Mouse (Mus musculus) ovary, postnatal 14 days (tissue): Measurements from ENCODE around the gene Samd4b.

Experiments used
- DNase-seq: peaks from one replicate; pipeline ENCODE4 v3.0.0; 2022; ENCODE audit warnings: low spot score

The Samd4b gene

DNA sequence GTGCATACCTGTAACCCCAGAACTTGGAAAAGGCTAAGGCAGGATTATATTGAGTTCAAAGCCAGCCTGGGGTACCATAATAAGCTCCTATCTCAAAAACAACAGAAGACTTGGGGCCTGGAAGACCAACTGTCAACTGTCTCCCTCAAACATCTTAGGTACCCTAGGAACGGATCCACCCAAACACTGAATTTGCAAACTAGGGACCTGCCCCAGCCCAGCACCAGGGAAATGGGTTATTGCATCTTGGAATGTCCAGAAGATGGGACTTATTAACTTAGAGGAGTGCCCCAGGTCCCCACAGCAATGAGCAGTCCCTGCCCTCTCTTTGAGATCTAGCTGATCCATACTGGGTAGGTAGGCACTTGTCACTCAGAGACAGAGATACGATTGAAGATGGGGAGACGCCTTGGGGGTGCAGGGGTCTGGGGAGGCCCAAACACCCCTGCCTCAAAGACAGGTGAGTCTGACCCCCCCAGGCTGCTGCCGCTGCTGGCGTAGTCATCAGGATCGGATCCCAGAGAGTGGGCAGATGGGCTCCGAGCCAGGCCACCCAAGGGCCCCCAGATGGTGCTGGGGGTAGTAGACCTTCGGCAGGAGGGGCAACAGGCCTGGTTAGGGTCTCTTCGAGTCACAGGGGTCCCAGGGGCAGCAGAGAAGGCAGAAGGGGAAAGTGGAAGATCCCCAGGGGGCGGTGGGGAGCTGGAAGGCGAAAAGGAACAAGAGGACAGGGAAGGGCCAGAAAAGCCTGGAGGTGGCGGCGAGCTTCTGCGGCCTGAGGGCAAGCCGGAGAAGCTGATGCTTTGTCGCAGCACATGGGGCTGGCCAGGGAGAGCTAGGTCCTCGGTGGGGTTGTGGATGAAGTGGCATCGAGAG, 220.5 kb downstream of the Samd4b start:
- no peak for DNase-seq

DNA sequence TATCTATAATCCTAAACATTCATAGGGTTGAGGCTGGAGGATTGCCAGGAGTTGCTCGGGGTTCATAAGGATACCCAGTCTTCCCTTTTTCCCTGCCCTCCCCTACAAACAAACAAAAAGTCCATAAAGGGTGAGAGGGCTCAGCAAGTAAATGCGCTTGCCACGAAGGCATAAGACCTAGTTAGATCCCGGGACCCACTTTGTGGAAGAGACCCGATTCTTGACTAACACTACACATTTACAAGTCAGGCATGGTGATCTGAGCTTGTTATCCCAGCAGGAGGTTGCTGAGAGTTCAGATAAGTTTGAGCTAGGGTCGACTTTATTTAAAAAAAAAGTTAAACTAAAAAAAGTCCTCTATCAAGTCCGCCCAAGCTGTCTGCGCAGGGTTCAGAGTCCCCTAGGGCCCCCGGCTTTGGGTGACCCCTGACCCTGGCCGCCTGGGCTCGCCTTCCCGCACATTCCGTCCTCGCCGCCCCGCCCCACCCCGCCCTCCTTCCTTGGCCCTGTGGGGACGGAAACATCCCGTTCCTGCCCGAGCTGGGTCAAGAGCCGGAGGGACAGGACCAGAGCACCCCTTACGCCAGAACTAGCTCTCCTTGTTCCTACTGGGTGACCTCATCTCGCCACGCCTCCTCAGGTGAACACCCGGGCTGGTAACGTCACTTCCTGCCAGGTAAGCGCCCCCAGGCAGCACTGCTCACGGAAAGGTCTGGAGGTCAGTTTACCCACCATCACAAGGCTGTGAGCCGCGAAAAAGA, 221.8 kb downstream of the Samd4b start:
- peak; percentile 55 for DNase-seq

DNA sequence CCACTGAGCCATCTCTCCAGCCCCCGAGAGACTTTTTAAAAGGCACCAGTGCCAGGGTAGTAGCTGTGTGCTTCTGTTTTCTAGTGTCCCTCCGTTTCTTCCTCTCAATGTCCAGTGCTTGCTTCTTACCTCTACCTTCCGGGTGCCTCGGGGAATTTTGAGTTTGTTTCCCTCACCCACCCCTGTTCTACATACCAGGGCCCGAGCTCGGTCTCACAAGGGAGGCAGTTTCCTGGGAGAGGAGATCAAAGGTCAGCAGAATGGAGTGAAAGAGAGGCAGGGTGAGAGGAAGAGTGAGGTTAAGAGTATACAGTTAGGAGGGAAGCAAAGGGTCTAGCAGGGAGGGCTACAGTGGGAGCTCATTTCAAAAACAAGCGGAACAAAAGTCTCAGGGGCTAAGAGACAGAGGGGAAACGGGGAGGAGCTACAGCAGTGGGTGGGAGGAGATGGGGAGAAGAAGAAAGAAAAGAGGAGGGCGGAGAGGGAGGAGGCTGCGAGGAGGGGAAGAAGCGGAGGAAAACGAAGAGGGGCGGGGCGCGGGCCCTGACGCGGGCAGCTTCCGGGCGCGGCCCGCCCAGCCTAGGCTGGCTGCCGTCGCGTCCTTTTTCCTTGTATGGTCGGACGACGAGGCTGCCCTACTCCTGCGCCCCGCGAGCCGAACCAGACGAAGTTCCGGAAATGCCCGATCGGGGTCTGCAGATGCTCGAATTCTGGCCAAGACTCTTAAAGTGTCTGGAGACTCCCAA, 222.6 kb downstream of the Samd4b start:
- DNase-seq: peak; percentile 77

DNA sequence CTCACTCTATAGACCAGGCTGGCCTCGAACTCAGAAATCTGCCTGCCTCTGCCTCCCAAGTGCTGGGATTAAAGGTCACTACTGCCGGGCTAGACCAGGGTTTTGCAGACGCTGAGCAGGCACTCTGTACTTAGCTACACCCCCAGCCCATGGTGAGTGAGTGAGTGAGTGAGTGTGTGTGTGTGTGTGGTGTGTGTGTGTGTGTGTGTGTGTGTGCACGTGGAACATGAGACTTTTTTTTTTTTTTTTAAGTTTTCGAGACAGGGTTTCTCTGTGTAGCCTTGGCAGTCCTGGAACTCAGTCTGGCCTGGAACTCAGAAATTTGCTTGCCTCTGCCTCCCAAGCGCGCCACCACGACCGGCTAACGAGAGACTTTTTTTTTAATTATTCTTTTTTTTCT, 223.3 kb downstream of the Samd4b start:
- DNase-seq: no peak

DNA sequence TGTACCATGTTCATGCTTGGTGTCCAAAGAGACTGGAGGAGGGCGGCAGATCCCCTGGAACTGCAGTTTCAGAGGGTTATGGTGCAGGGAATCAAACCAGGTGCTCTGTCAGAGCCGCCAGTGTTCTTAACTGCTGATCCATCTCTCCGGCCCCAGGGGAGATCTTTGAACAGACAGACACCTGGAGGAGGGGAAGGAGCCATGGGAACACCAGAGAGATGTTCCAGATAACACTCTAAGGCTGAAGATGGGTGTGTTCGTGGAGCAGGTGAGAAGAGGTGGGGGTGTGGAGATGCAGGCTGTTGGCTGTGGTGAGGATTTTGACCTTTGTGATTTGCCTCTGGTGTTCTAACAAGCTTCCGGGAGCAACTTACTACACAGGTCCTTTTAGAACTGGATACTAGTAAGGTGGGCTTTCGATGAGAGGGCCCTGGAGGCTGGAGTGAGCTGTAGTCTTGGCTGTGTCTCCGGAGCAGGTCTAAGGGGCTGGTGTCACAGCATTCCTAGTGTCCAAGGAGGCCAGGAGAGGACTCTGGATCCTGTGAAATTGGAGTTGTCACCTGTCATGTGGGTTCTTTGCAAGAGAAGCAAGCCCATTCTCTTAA, 224.0 kb downstream of the Samd4b start:
- DNase-seq: no peak

DNA sequence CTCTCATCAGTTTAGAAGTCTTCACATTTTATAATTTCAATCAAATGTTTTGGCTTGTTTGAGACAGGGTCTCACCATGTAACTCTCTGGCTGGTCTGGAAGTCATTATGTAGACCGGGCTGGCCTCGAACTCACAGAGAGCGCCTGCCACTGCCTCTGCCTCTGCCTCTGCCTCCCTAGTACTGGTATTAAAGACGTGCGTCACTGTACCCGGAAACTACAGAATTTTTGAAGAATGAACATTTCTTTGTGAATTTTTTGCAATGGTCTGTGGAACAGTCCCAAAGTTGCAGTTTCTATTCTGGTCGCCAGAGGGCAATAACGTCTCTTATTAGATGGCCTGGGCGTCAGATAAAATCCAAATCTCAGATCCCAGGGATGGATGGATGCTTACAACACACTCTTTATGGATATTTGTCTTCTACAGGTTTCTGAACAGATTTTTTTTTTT, 224.8 kb downstream of the Samd4b start:
- peak; percentile 78 for DNase-seq

DNA sequence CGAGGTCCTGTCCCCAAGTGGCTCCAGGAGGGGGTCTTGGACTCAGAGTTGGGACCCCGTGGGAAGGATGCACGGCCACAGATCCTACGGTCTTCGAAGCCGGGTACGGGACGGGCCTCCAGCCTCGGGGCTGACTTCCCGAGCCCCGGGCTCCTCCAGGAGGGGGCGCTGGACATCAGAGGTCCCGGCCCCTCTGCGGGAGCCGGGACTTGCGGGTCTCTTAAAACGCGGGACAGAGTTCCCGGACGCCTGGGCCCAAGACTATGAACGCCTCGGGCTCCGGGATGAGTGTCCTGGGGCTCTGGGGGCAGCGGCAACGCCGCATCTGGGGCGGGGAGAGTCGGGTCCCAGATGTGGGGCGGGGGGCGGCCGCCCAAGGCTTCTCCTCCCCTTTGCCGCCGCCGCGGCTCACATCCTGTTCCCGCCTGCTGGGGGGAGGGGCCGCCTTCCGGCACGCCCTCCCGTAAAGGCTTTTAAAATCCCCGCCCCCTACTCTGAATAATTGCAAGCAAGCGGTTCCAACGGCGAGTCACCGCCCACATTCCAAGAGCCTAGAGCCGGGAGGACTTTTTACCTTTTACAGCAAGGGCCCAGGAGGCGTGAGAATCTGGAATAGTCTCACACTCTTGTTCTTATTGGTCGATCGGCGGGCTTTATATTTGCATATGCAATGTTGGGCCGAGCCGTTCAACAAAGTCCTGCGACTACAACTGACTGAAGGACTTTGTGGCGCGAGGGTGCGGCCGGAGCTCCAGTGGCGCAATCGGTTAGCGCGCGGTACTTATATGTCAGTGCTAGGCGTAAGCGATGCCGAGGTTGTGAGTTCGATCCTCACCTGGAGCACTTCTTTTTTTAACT, 225.5 kb downstream of the Samd4b start, which contains the start of gene Plekhg2:
Gene Plekhg2 (minus strand): TSS at position 349 of the 858 bp plus-strand sequence.
- DNase-seq: peak; percentile 99

DNA sequence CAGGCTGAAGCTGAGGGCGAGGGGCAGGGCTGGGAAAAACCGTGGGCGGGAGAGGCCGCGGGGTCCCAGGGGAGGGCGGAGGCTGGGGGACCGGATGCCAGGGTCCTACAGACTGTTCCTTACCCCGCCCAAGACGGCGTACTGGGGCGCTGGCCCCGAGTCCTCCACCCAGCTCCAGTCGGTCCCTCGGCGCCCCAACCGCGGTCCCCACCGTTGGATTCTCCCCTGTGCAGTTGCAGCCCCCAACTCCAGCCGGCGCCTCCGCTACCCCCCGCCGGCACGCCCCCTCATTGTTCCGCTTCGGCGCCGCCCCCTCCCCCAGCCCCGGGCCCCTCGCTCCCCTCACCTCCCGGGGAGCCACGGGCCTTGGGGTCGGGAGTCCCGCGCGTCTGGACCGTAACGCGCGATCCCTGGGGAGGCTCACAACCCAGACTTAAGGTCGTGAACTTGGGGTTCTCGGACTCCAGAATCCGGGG, 226.4 kb downstream of the Samd4b start:
- peak; percentile 51 for DNase-seq

DNA sequence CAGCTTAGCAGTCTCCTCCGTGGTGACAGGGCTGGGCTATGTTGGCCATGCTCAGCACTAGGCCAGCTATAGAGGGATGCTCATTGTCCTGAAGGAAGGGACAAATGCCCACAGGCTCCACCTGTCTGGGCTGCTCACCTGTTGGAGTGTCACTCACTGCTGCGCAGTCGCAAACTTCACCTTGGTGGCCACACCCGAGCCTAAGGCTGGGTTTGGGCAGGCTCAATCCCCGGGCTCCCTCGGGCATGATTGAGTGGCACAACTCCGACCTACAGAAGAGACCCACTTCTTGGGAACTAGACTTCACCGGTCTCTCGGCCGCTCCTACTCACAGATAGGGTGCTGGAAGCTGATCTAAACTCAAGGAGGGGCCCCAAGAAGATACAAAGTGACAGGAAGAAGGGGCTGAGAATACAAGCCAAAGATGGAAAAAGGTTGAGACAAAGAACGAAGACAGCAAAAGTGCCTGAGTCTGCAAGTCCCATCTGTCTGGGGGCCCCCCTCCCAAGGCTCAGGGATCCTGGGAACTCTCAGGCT, 226.9 kb downstream of the Samd4b start:
- no peak for DNase-seq

DNA sequence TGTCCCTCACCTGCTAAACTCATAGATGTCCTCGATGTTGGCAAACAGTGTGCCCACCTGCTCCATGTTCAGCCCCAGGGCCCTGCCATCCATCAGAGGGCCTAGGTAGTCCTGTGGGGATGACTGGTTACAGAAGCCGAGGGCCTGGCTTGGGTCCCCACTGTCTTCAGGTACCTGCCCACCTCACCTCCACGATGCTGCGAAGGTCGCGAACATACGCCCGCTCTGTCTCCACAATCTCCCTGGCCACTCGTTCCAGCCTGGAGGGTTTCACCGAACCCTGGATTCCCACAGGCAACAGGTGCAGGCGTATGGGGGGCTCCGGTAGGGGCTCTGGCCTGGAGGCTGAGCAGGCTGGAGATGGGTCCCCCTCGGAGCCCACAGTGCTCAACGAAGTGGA, 227.9 kb downstream of the Samd4b start:
- no peak for DNase-seq

DNA sequence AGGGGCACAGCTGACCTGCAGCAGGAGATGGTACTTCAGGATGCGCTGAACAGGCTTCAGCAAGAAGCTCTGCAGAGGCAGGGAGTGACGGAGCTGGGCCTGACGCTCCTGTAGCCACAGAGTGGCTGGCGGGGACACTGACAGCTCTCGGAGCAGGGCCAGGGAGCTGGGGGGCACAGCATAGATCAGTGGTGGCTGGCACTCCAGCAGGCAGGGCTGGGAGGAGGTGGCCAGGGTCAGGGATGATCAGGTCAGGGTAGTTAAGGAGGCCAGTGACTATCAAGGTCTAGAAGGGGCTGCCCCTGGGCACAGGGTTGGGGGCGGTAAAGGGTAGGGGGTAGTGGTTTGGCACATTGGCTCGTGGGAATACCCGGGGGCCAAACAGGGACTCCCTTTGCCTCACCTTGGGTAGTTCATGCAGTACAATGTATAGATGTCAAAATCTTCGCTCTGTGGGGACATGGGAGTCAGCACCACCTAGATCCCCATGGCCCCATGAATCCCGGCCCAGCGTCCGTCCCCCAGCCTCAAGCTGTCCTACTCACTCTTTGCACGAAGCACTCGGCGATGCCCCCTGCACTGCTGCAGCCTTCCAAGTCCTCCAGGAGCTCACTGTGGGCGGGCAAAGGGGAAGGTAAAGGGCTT, 229.5 kb downstream of the Samd4b start:
- DNase-seq: no peak

DNA sequence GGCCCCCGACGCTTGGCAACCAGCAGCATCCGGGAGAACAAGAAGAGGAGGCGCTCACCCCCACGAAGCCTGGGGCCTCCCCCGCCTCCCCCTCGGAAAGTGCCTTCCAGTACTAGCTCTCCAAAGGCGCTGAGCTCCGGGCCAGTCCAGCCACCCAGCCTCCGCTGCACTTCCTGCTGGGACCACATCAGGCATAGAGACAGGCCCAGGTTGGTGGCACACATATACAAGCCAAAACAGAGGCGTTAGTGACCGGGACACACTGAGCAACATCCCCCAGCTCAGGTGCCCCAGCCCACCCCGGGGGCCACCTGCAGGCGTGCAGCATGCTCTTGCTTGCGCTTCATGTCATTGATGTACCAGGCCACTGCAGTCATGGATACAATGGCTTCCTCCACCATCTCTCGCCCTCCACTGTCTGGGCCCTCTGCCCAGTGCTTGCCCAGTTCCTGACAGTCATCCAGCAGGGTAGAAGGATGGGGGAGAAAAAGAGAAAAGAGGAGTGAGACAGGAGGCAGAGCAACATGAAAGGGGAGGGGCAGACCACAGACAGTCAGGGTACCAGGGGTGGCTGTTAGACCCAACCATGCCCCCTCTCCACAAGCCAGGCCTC, 230.2 kb downstream of the Samd4b start:
- DNase-seq: no peak

DNA sequence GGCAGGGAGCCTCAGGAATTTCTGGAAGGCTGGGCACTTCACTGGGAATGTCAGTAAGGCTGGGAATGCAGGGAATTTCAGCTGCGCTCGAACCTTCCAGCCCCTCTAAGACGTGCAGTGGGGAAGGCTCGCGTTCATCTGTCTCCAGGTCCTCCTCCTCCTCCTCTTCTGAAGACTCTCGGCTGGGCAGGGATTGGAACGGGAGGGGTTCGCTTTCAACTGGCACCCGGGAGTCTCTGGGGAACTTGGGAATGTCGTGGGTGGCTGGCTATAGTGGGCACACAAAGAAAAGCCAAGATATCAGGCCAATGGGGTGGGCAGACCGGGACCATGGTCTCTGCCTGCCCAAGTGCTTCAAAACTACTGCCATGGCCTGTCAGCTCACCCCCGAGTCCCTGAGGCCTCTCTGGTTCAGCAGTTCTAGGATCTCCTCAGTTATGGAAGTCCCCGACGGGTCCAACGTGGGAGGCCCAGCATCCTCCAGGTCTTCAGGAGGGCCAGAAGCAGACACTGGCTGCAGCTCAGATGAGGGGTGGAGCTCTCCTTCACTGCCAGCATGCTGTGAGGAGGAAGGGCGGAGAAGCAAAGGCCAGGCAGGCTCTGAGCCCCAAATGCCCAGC, 235.4 kb downstream of the Samd4b start:
- DNase-seq: no peak

DNA sequence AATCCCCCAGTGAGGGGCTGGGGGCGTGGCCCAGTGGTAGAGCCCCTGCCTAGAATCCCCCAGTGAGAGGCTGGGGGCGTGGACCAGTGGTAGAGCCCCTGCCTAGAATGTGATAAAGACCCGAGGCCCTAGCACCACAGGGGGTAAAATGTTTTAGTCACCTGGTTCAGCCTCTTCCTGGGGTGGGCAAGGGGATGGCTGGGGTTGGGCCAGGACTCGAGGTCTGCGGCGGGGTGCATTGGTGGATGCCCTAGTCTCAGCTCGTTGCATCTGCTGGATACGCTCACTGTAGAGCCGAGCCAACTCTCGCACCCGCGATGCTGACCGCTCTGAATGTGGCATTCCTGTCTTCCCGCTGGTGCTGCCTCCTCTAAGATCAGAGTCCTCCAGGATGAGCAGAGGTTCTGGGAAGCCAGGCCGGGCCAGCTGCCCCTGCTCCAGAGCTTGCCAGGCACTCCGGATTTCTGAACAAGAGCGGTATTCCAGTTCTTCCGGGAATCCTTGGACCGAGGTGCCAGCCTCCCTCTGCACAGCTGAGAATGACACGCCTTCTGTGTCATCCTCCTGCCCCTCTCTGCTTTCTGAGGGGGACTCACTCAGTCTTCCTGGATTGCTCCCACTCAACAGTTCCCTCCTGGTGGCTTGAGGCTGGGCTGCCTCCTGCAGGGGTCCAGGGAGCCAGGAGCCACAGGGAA, 236.2 kb downstream of the Samd4b start:
- no peak for DNase-seq

DNA sequence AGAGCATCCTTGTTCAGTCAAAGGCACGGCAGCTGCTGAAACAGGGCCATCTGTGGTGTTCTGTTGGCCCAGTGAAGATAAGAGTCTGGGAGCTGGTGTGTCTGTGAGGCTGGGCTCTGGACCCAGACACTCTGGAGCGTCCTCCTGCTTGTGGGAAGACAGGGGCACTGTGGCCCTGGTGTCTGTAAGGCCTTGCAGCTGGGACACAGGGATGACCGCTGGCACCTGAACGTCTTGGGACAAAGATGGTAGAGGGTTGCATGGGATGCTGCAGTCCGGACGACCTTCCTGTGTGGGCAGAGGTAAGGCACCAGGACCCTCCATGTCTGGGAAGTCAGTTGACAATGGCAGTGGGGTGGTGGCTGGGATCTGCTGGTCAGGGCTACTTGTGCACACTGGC, 237.7 kb downstream of the Samd4b start:
- no peak for DNase-seq

DNA sequence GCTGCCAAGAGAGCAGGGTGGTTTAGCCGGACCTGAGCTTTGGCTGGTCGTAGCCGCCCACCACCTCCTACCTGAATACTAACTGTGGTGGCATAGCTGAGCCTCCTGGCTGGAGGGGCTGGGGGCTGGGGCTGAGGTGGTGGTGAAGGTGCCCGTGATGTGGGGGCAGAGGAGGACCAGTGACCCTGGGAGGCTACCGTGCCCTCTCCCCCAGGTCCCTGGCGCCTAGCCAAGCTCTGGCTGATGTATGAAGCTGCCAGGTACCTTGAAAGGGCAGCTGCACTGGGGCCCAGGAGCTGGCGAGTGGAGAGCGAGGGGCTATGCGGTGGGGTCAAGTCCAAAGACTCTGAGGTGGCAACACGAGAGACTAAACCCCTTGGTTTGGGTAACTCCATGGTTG, 238.1 kb downstream of the Samd4b start:
- DNase-seq: no peak

DNA sequence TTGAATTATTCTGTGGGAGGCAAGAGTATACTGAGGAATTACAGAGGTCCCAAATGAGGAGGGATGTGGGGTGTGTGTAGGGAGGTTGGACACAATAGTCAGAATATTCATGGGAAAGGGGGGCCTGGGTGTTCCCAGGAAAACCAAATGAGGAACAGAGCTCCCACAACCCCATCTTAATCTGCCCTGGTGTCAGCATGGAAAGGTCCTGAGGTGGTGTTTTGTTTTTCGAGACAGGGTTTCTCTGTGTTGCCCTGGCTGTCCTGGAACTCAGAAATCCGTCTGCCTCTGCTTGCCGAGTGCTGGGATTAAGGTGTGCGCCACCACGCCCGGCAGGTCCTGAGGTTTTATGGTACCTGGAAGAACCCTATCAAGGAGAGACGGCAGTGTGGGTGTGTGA, 239.5 kb downstream of the Samd4b start:
- no peak for DNase-seq

DNA sequence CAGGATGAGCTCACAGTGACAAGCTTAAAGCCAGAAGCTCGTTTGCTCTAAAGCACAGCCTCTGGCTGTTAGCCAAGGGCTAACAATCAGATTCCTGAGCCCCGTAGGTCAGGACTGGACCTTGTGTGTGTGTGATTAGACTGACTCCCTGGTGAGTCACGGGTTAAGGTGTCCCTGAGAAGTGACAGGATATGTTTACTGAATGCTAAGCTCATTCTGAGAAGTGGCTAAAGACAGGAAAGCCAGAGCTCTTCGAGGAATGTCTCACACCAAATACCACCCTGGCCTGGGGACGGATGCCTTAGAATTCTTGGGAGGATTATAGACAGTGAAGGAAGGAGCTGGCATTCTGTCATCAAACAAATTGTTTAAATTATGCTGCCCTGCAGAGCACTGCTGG, 240.0 kb downstream of the Samd4b start:
- DNase-seq: no peak

DNA sequence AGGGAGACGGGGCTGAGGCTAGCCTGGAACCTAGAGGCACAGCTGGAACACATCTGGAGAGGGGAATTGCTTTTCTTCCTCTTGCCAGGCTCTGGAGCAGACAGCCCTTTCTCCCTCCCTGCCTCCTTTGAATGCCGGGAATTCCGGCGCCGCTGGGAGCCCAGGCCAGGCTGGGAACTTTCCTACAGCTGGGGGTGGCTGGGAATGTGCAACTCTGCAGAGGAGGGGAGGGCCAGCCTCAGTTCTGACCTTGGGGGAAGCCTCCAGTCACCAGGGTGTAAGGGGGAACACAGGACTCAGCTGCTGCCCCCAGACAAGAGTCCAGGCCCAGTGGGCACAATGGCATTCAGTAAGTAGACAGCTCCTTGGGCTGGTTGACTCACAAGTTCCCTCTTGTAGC, 241.0 kb downstream of the Samd4b start:
- DNase-seq: no peak
